In the genomic region with DNA sequence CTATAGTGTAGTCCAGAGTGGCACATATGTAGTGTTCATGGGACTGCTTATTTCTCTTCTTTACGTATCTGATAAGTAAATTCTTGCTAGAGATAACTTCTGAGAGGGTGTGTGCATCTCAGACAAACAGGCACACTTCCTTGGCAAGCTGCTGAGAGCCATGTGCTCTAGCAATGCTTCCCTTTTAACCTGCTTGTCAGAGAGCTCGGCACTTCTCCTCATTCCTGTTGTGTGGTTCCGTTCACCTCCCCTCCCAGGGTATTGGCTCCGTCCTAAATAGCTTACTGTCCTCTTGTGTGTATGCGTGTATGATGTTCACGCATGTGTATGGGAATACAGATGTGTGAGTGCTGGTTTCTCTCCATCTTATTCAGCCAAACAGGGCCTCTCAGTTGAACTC, we compare ENCODE assay signal across 32 mouse cellular contexts.
"Had no signal": no experiment of that assay in that cellular context is flagged by ENCODE, and none has a peak within 500 bp of the region (broad histone marks: within the 10 kb centered on the region; RNA-seq: fewer than 3 reads in every experiment).

No protein-coding gene starts in this region.

- H3K4me1 ChIP-seq: limb, embryonic 10.5 days; limb, embryonic 12.5 days; limb, embryonic 13.5 days; limb, embryonic 15.5 days; lung, embryonic 15.5 days had no signal

- DNase-seq: left cerebral cortex, postnatal 4 days; liver; liver, embryonic 13.5 days; liver, postnatal 0 days; lung, adult 18-20 months; lung, adult 2 months; lung, embryonic 14.5 days; lung, postnatal 10 days; lung, postnatal 14 days; lung, postnatal 36 days; lung, postnatal 4 days; midbrain, embryonic 14.5 days had no signal

- H3K9me3 ChIP-seq: limb, embryonic 10.5 days; limb, embryonic 12.5 days; limb, embryonic 15.5 days; liver, embryonic 12.5 days; liver, embryonic 13.5 days; liver, embryonic 15.5 days; lung, embryonic 15.5 days; megakaryocyte, embryonic 14.5 days; midbrain, embryonic 12.5 days; midbrain, embryonic 13.5 days; midbrain, embryonic 15.5 days; neural tube, embryonic 12.5 days had no signal

- H3K9ac ChIP-seq: limb, embryonic 12.5 days; limb, embryonic 13.5 days; limb, embryonic 15.5 days; liver, embryonic 12.5 days; liver, embryonic 13.5 days; liver, embryonic 14.5 days; liver, embryonic 15.5 days; liver, postnatal 0 days; lung, embryonic 14.5 days; lung, embryonic 15.5 days; midbrain, embryonic 12.5 days; midbrain, embryonic 13.5 days; midbrain, embryonic 15.5 days; neural tube, embryonic 12.5 days had no signal

- H3K4me3 ChIP-seq: limb, embryonic 10.5 days; limb, embryonic 12.5 days; limb, embryonic 13.5 days; limb, embryonic 15.5 days; liver, embryonic 12.5 days; liver, embryonic 13.5 days; liver, embryonic 15.5 days; lung, embryonic 15.5 days; megakaryocyte, embryonic 14.5 days; midbrain, embryonic 10.5 days; midbrain, embryonic 12.5 days; midbrain, embryonic 13.5 days; midbrain, embryonic 15.5 days; myocyte; neural tube, embryonic 12.5 days had no signal

- H3K36me3 ChIP-seq: limb, embryonic 10.5 days; limb, embryonic 12.5 days; limb, embryonic 13.5 days; limb, embryonic 15.5 days; liver, embryonic 12.5 days; liver, embryonic 13.5 days; liver, embryonic 15.5 days; lung, embryonic 15.5 days; midbrain, embryonic 10.5 days; midbrain, embryonic 12.5 days; midbrain, embryonic 13.5 days; midbrain, embryonic 15.5 days; neural tube, embryonic 12.5 days had no signal

- ATAC-seq: liver, embryonic 12.5 days; liver, postnatal 0 days; lung, postnatal 0 days; midbrain, embryonic 13.5 days; midbrain, embryonic 15.5 days; midbrain, embryonic 16.5 days had no signal

- H3K4me2 ChIP-seq: limb, embryonic 12.5 days; limb, embryonic 13.5 days; limb, embryonic 15.5 days; liver, embryonic 11.5 days; liver, embryonic 12.5 days; liver, embryonic 13.5 days; liver, embryonic 15.5 days; lung, embryonic 14.5 days; lung, embryonic 15.5 days; midbrain, embryonic 11.5 days; midbrain, embryonic 12.5 days; midbrain, embryonic 13.5 days; midbrain, embryonic 15.5 days; neural tube, embryonic 12.5 days had no signal

- H3K27ac ChIP-seq: limb, embryonic 10.5 days; limb, embryonic 12.5 days; limb, embryonic 13.5 days; limb, embryonic 15.5 days; liver, embryonic 12.5 days; liver, embryonic 13.5 days; liver, embryonic 14.5 days; liver, embryonic 15.5 days; lung, embryonic 15.5 days; macrophage; midbrain, embryonic 10.5 days; midbrain, embryonic 12.5 days; midbrain, embryonic 13.5 days; midbrain, embryonic 15.5 days; neural tube, embryonic 12.5 days had no signal
